ENCODE assay signal across 27 mouse cellular contexts in the genomic region with DNA sequence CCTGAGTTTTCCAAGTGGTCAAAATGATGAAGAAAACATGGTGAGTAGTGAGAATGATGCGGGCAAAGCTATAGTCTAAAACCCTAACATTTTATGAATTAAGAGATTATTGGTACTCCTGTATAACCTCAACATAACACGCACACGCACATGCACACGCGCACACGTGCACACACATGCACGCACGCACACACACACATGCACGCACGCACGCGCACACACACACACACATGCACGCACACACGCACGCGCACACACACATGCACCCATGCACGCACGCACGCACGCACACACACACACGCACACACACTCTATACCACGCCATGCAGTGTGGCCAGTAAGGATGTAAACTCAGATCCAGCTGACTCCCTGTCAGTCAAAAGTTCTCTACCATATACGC.
"Had no signal": no experiment of that assay in that cellular context is flagged by ENCODE, and none has a peak within 500 bp of the region (broad histone marks: within the 10 kb centered on the region; RNA-seq: fewer than 3 reads in every experiment).

No protein-coding gene starts in this region.

- H3K27me3 ChIP-seq: limb, embryonic 12.5 days; limb, embryonic 13.5 days; limb, embryonic 15.5 days; liver, embryonic 12.5 days; liver, embryonic 13.5 days; liver, embryonic 15.5 days; lung, embryonic 15.5 days; midbrain, embryonic 12.5 days; midbrain, embryonic 13.5 days; midbrain, embryonic 15.5 days; neural tube, embryonic 12.5 days had no signal

- H3K4me3 ChIP-seq: left cerebral cortex, adult 2 months; limb, embryonic 10.5 days; limb, embryonic 12.5 days; limb, embryonic 13.5 days; limb, embryonic 15.5 days; liver, embryonic 12.5 days; liver, embryonic 13.5 days; liver, embryonic 15.5 days; lung, embryonic 15.5 days; megakaryocyte, embryonic 14.5 days; midbrain, embryonic 10.5 days; midbrain, embryonic 12.5 days; midbrain, embryonic 13.5 days; midbrain, embryonic 15.5 days; neural tube, embryonic 12.5 days had no signal

- H3K4me2 ChIP-seq: limb, embryonic 12.5 days; limb, embryonic 13.5 days; limb, embryonic 15.5 days; liver, embryonic 11.5 days; liver, embryonic 12.5 days; liver, embryonic 13.5 days; liver, embryonic 15.5 days; lung, embryonic 14.5 days; lung, embryonic 15.5 days; midbrain, embryonic 11.5 days; midbrain, embryonic 12.5 days; midbrain, embryonic 13.5 days; midbrain, embryonic 15.5 days; neural tube, embryonic 12.5 days had no signal

- H3K36me3 ChIP-seq: midbrain, embryonic 15.5 days; neural tube, embryonic 12.5 days had no signal

- DNase-seq: left cerebral cortex, postnatal 4 days; liver; liver, embryonic 13.5 days; liver, postnatal 0 days; lung, adult 18-20 months; lung, adult 2 months; lung, embryonic 14.5 days; lung, postnatal 10 days; lung, postnatal 36 days; lung, postnatal 4 days; midbrain, embryonic 14.5 days had no signal
